Mouse (Mus musculus) stomach, postnatal 0 days (tissue): ENCODE data around the gene Cyp2d34. TPM values are rescaled to one million over a fixed set of nuclear protein-coding genes. Genes with fewer than 3 reads are reported as not detected.
A peak's percentile ranks its signal among the peaks of the same experiment; 100 is the strongest.

Source experiments
- ATAC-seq: fragments of 200-750 bp; cut with Nextera tagmentation; 2 replicates; pipeline ENCODE4 v1.8.0; 2017; ENCODE audit not compliant: low FRiP score, low TSS enrichment
- DNase-seq: peaks from one replicate; pipeline ENCODE4 v3.0.0-alpha.2; 2016; ENCODE audit warnings: low spot score
- H3K27ac ChIP-seq: fragments of 300-500 bp; sonication (generic); replicated peaks from 2 replicates; pipeline ENCODE4 v1.5.1; 2014; ENCODE audit warnings: mild to moderate bottlenecking, control low read depth
- H3K27me3 ChIP-seq: fragments of 300-500 bp; sonication (generic); 2 replicates; pipeline ENCODE4 v1.6.1; 2014; ENCODE audit warnings: low read length; ENCODE audit not compliant: control insufficient read depth, insufficient read depth
- H3K36me3 ChIP-seq: fragments of 300-500 bp; sonication (generic); 2 replicates; pipeline ENCODE4 v1.6.1; 2014; ENCODE audit warnings: low read length, mixed read lengths; ENCODE audit not compliant: control insufficient read depth, insufficient read depth
- H3K4me1 ChIP-seq: fragments of 300-500 bp; sonication (generic); replicated peaks from 2 replicates; pipeline ENCODE4 v1.6.1; 2014; ENCODE audit warnings: antibody characterized with exemption; ENCODE audit not compliant: control insufficient read depth, insufficient read depth
- H3K4me2 ChIP-seq: fragments of 300-500 bp; sonication (generic); replicated peaks from 2 replicates; pipeline ENCODE4 v1.6.1; 2014; ENCODE audit warnings: low read depth, mild to moderate bottlenecking, control low read depth, moderate library complexity
- H3K4me3 ChIP-seq: fragments of 300-500 bp; sonication (generic); 2 replicates; pipeline ENCODE4 v1.5.1; 2014; ENCODE audit warnings: low read depth, low read length, control low read depth
- H3K9ac ChIP-seq: fragments of 300-500 bp; sonication (generic); 2 replicates; pipeline ENCODE4 v1.6.1; 2014; ENCODE audit warnings: mild to moderate bottlenecking, low read length, control low read depth, mixed read lengths
- H3K9me3 ChIP-seq: fragments of 300-500 bp; sonication (generic); 2 replicates; pipeline ENCODE4 v1.6.1; 2016; ENCODE audit warnings: low read length; ENCODE audit not compliant: control insufficient read depth
- CTCF ChIP-seq: IDR thresholded peaks from 2 replicates; pipeline ENCODE4 v1.5.1; 2016; ENCODE audit warnings: antibody characterized with exemption, low read depth, mild to moderate bottlenecking, moderate library complexity
- EP300 ChIP-seq: optimal IDR thresholded peaks from 2 replicates; pipeline ENCODE3; 2016; ENCODE audit warnings: antibody characterized with exemption
- WGBS: fragments of 180-500 bp; shearing (Covaris S2); extraction: QIAGEN DNeasy Blood & Tissue Kit; methylation state at CpG from one replicate; pipeline ENCODE4 v1.1.7; 2014; 5-methylcytosine and 5-hydroxymethylcytosine counted together
- polyA plus RNA-seq: library from polyadenylated mRNA; unstranded; fragments of >200 nt; fragmentation: Nextera tagmentation; extraction: Ambion mirVana; gene quantifications from 2 replicates; pipeline ENCODE4 v1.2.1, GENCODE M21; 2015

The Cyp2d34 gene
- 0.98 and 1.1 TPM in 2 replicates for polyA plus RNA-seq

GRCm38 (mm10) chr15:82620531-82621202 lies at the start of gene Cyp2d34:
TSS of gene Cyp2d34 (minus strand) at chr15:82620946.
- no peaks in the 10 kb centered on the region for H3K9me3 ChIP-seq
- no peak within 1 kb of the TSS for H3K9ac ChIP-seq
- 84% methylated on average over 7 of the region's 7 CpGs for WGBS
- DNase-seq (peak; percentile 43), ATAC-seq (peak; percentile 81)
- TF ChIP-seq EP300 (no peak), CTCF (no peak)
- H3K4me3 ChIP-seq = no peak within 1 kb of the TSS
- H3K27me3 ChIP-seq = no peaks in the 10 kb centered on the region
- no peaks in the 10 kb centered on the region for H3K4me1 ChIP-seq
- no peaks in the 10 kb centered on the region for H3K36me3 ChIP-seq
- H3K4me2 ChIP-seq = no peak within 1 kb of the TSS
- H3K27ac ChIP-seq = no peak within 1 kb of the TSS

- Histone ChIP-seq H3K27me3 (no peaks in the 10 kb centered on the region), H3K4me2 (no peak overlapping the region), H3K9ac (no peak overlapping the region), H3K9me3 (no peaks in the 10 kb centered on the region), H3K4me3 (no peak overlapping the region), H3K27ac (no peak overlapping the region), H3K4me1 (no peaks in the 10 kb centered on the region), H3K36me3 (no peaks in the 10 kb centered on the region)
- ATAC-seq = no peak
- no peak for TF ChIP-seq EP300
- no peak for TF ChIP-seq CTCF
- DNase-seq = no peak
- WGBS = 52% methylated on average over 2 of the region's 2 CpGs
Observed at GRCm38 (mm10) chr15:82656346-82656745, 35.6 kb upstream of the Cyp2d34 start.

- Histone ChIP-seq H3K27me3 (no peaks in the 10 kb centered on the region), H3K36me3 (no peaks in the 10 kb centered on the region), H3K9ac (no peak overlapping the region), H3K27ac (no peak overlapping the region), H3K4me3 (no peak overlapping the region), H3K4me1 (no peaks in the 10 kb centered on the region), H3K9me3 (no peaks in the 10 kb centered on the region), H3K4me2 (no peak overlapping the region)
- no peak for DNase-seq
- no peak for TF ChIP-seq CTCF
- TF ChIP-seq EP300 = no peak
- 76% methylated on average over 3 of the region's 3 CpGs for WGBS
- no peak for ATAC-seq
Observed at GRCm38 (mm10) chr15:82644371-82644770, 23.6 kb upstream of the Cyp2d34 start.

GRCm38 (mm10) chr15:82643771-82644170 lies 23.0 kb upstream of the Cyp2d34 start:
- no peaks in the 10 kb centered on the region for H3K9me3 ChIP-seq
- ATAC-seq (no peak), DNase-seq (no peak)
- H3K27ac ChIP-seq = no peak overlapping the region
- H3K4me1 ChIP-seq = no peaks in the 10 kb centered on the region
- 86% methylated on average over 5 of the region's 5 CpGs for WGBS
- no peaks in the 10 kb centered on the region for H3K27me3 ChIP-seq
- H3K9ac ChIP-seq = no peak overlapping the region
- H3K4me3 ChIP-seq = no peak overlapping the region
- TF ChIP-seq CTCF (no peak), EP300 (no peak)
- H3K36me3 ChIP-seq = no peaks in the 10 kb centered on the region
- H3K4me2 ChIP-seq = no peak overlapping the region

GRCm38 (mm10) chr15:82642771-82643170 lies 22.0 kb upstream of the Cyp2d34 start:
- H3K27me3 ChIP-seq = no peaks in the 10 kb centered on the region
- H3K4me2 ChIP-seq = no peak overlapping the region
- H3K36me3 ChIP-seq = no peaks in the 10 kb centered on the region
- H3K9ac ChIP-seq = no peak overlapping the region
- no peak overlapping the region for H3K27ac ChIP-seq
- no peak overlapping the region for H3K4me3 ChIP-seq
- ATAC-seq (no peak), DNase-seq (no peak)
- H3K9me3 ChIP-seq = no peaks in the 10 kb centered on the region
- no peak for TF ChIP-seq CTCF
- TF ChIP-seq EP300 = no peak
- WGBS = 80% methylated on average over 3 of the region's 3 CpGs
- no peaks in the 10 kb centered on the region for H3K4me1 ChIP-seq

GRCm38 (mm10) chr15:82641921-82642320 lies 21.2 kb upstream of the Cyp2d34 start:
- Histone ChIP-seq H3K9me3 (no peaks in the 10 kb centered on the region), H3K27ac (no peak overlapping the region), H3K4me1 (no peaks in the 10 kb centered on the region), H3K36me3 (no peaks in the 10 kb centered on the region), H3K4me3 (no peak overlapping the region), H3K27me3 (no peaks in the 10 kb centered on the region), H3K4me2 (no peak overlapping the region), H3K9ac (no peak overlapping the region)
- no peak for ATAC-seq
- TF ChIP-seq CTCF (no peak), EP300 (no peak)
- DNase-seq = no peak
- 73% methylated on average over 2 of the region's 2 CpGs for WGBS
